Mouse (Mus musculus) erythroblast, embryonic 14.5 days (primary cell): ENCODE measurements at regions not wholly inside any gene's neighbourhood (a gene's known extent, or its start where the extent isn't known, plus 50 kb on each side); places are given as distances from the start of the nearest gene placed in this dataset.

Source experiments
- GATA1 ChIP-seq: IDR thresholded peaks from 2 replicates; pipeline ENCODE4 v1.6.1; 2012; ENCODE audit warnings: low read length, inconsistent platforms, mixed read lengths
- TAL1 ChIP-seq: IDR thresholded peaks from 3 replicates; pipeline ENCODE4 v1.6.1; 2012; ENCODE audit warnings: low read length, inconsistent platforms, mixed read lengths

DNA sequence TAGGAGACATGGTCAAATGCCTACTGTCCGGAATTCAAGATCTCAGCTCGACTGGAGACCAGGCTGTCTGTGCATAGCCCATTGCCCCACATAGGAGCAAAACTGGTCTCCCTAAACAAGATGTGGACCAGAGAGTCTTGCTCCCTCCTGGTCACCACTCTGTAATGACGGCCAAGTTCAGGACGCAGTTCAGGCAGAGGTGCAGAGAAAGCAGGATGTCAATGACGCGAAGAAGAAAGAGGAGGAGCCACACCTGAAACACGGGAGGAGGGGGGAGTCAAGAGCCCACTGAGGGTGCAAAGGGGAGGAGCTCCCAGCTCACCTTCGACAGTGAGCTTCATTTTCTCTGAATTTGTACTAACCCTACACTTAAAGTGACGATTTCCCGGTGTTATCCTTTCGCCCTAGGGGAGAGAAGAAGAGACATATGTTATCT, 104.3 kb downstream of the Cand1 start:
- no peak for TF ChIP-seq TAL1
- no peak for TF ChIP-seq GATA1
